Mouse (Mus musculus) cortical plate, adult 2 months (tissue): ENCODE data around the gene Syngap1.

Source experiments
- CTCF ChIP-seq: fragments of 200-500 bp; IDR thresholded peaks from 2 replicates; pipeline ENCODE4 v1.5.1; 2011; ENCODE audit warnings: mild to moderate bottlenecking, control low read depth, low read length; ENCODE audit not compliant: insufficient read depth; ENCODE audit errors: extremely low read depth
- POLR2A ChIP-seq: fragments of 200-500 bp; IDR thresholded peaks from 2 replicates; pipeline ENCODE4 v1.6.1; 2011; ENCODE audit warnings: mild to moderate bottlenecking, low read length, control low read depth; ENCODE audit not compliant: insufficient read depth; ENCODE audit errors: extremely low read depth

DNA sequence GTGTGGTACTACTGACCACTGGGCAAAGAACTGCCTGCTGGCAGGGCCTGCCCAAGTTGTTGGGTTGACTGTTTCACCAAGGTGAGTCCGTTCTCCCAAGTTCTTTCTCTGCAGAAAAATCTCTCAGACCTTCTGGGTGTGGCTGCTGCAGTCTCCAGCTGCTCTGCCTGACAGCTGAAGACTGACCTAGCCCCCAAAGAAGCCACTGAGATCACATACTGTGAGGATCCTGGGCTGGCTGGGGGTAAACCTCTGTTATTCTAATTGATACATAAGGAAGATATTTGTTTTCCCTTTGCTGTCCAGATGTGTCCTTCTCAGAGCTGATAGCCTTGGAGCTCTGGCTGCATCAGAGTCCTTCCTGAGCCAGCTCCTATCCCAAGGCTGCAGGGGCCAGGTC lies 25.8 kb upstream of the Syngap1 start:
- TF ChIP-seq CTCF (no peak), POLR2A (no peak)
